Mouse (Mus musculus): ENCODE measurements around the gene Tfpt. TPM values are rescaled to one million over a fixed set of nuclear protein-coding genes. Genes with fewer than 3 reads are reported as not detected.

The Tfpt gene
- polyA plus RNA-seq, 1 experiment from 2014 or later: 24.6 TPM

Small RNA genes within 50 kb of the gene (microRNA-seq; reads per million reads assigned to microRNA genes)
- not detected for gene Gm25100
- gene Mir3572: 3.7 reads per million, percentile 11 among the genes with 10 or more reads in this experiment

Other genes starting within 250 kb of the Tfpt start
- 2.4 and 2.6 TPM in 2 replicates for gene Cacng8, start 239.2 kb downstream of the Tfpt start, polyA plus RNA-seq (2015; fragmentation: Nextera tagmentation; extraction: Ambion mirVana)
- gene Cacng6, start 205.7 kb downstream of the Tfpt start, polyA plus RNA-seq (2015; fragmentation: Nextera tagmentation; extraction: Ambion mirVana): 6.7 and 15.4 TPM in 2 replicates
- 0.77 and 0.95 TPM in 2 replicates for gene Tarm1, start 127.3 kb downstream of the Tfpt start, polyA plus RNA-seq (2015; fragmentation: Nextera tagmentation; extraction: Ambion mirVana)
- 0.29 and 0.87 TPM in 2 replicates for gene Oscar, start 13.8 kb downstream of the Tfpt start, polyA plus RNA-seq (2015; fragmentation: Nextera tagmentation; extraction: Ambion mirVana)
- gene Ndufa3, start 12.6 kb downstream of the Tfpt start, polyA plus RNA-seq (2015; fragmentation: Nextera tagmentation; extraction: Ambion mirVana): 425 and 461 TPM in 2 replicates
- gene Prpf31, start 56 bp upstream of the Tfpt start, polyA plus RNA-seq (2015; fragmentation: Nextera tagmentation; extraction: Ambion mirVana): 88.3 and 94.0 TPM in 2 replicates
- 48.3 and 53.3 TPM in 2 replicates for gene Cnot3, start 15.3 kb upstream of the Tfpt start, polyA plus RNA-seq (2015; fragmentation: Nextera tagmentation; extraction: Ambion mirVana)
- 20.3 and 21.8 TPM in 2 replicates for gene Leng1, start 35.9 kb upstream of the Tfpt start, polyA plus RNA-seq (2015; fragmentation: Nextera tagmentation; extraction: Ambion mirVana)
- 5.0 and 7.0 TPM in 2 replicates for gene Tmc4, start 47.6 kb upstream of the Tfpt start, polyA plus RNA-seq (2015; fragmentation: Nextera tagmentation; extraction: Ambion mirVana)
- 251 and 270 TPM in 2 replicates for gene Tsen34, start 62.9 kb upstream of the Tfpt start, polyA plus RNA-seq (2015; fragmentation: Nextera tagmentation; extraction: Ambion mirVana)
- gene Mboat7, start 63.6 kb upstream of the Tfpt start, polyA plus RNA-seq (2015; fragmentation: Nextera tagmentation; extraction: Ambion mirVana): 59.7 and 63.6 TPM in 2 replicates
- 1,336 and 1,506 TPM in 2 replicates for gene Rps9, start 74.1 kb upstream of the Tfpt start, polyA plus RNA-seq (2015; fragmentation: Nextera tagmentation; extraction: Ambion mirVana)
- 0.96 and 2.4 TPM in 2 replicates for gene Pirb, start 90.5 kb upstream of the Tfpt start, polyA plus RNA-seq (2015; fragmentation: Nextera tagmentation; extraction: Ambion mirVana)
- gene Gm15448, start 195.8 kb upstream of the Tfpt start, polyA plus RNA-seq (2015; fragmentation: Nextera tagmentation; extraction: Ambion mirVana): not detected in 2 replicates
- gene Pira2, start 215.1 kb upstream of the Tfpt start, polyA plus RNA-seq (2015; fragmentation: Nextera tagmentation; extraction: Ambion mirVana): 0.47 and 0.77 TPM in 2 replicates